Mouse (Mus musculus) liver, adult 2 months (tissue): ENCODE results near the gene Tubg2.

Source experiments
- CTCF ChIP-seq: fragments of 200-500 bp; IDR thresholded peaks from 2 replicates; pipeline ENCODE4 v1.5.1; 2011; ENCODE audit warnings: low read depth, low read length, control low read depth
- POLR2A ChIP-seq: fragments of 200-500 bp; IDR thresholded peaks from 2 replicates; pipeline ENCODE4 v1.6.1; 2011; ENCODE audit warnings: low read length, control low read depth; ENCODE audit not compliant: insufficient read depth; ENCODE audit errors: extremely low read depth

DNA sequence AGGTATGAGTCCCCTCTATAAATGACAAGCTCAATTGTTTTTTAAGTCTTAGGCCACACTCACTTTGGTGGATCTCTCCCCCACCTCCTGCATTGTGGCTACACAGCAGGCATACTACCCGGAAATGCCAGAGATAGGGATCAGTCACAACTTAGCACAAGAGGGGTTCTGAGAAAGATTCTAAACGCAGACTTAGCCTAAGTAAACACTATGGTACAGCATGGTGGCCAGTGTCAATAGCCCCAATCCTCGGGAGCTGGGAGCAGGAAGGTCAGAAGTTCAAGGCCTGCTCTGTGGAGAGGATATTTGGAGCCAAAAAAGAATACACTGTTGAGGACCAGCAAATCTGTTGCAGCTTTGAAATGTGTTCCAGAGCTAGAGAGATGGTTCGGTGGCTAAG lies 37.6 kb upstream of the Tubg2 start:
- TF ChIP-seq POLR2A: no peak
- no peak for TF ChIP-seq CTCF
